Mouse (Mus musculus) CH12.LX (cell line): Measurements from ENCODE around the gene Mettl27.

Experiments
- CHD1 ChIP-seq: IDR thresholded peaks from 2 replicates; pipeline ENCODE4 v1.6.1; 2012; ENCODE audit warnings: low read depth, low read length, improper control_type of control experiment, inconsistent platforms
- CTCF ChIP-seq, 2 experiments: IDR thresholded peaks in 1 of 2; conservative IDR thresholded peaks in 1 of 2; 2 replicates each; pipeline ENCODE4 v1.5.1; 2011 to 2012; ENCODE audit warnings: low read depth in 2 of 2, low read length in 2 of 2, improper control_type of control experiment in 1 of 2, inconsistent platforms in 1 of 2, mild to moderate bottlenecking in 1 of 2, moderate library complexity in 1 of 2
- E2F4 ChIP-seq: IDR thresholded peaks from 2 replicates; pipeline ENCODE4 v1.6.1; 2011; ENCODE audit warnings: low read depth, low read length, improper control_type of control experiment; ENCODE audit not compliant: insufficient replicate concordance
- EP300 ChIP-seq: IDR thresholded peaks from 2 replicates; pipeline ENCODE4 v1.6.1; 2011; ENCODE audit warnings: low read length, improper control_type of control experiment
- HCFC1 ChIP-seq: IDR thresholded peaks from 2 replicates; pipeline ENCODE4 v1.6.1; 2012; ENCODE audit warnings: low read depth, mild to moderate bottlenecking, inconsistent platforms, low read length, improper control_type of control experiment
- MAFK ChIP-seq: IDR thresholded peaks from 2 replicates; pipeline ENCODE4 v1.6.1; 2011; ENCODE audit warnings: low read length, improper control_type of control experiment; ENCODE audit not compliant: insufficient replicate concordance
- MEF2A ChIP-seq: IDR thresholded peaks from 2 replicates; pipeline ENCODE4 v1.6.1; 2014; ENCODE audit warnings: low read depth, mild to moderate bottlenecking, inconsistent platforms, low read length, improper control_type of control experiment, borderline replicate concordance
- NRF1 ChIP-seq: IDR thresholded peaks from 2 replicates; pipeline ENCODE4 v1.6.1; 2014; ENCODE audit warnings: low read depth, mild to moderate bottlenecking, inconsistent platforms, low read length, improper control_type of control experiment, moderate library complexity
- PAX5 ChIP-seq: IDR thresholded peaks from 2 replicates; pipeline ENCODE4 v1.6.1; 2012; ENCODE audit warnings: low read length, inconsistent platforms, mixed read lengths
- POLR2A ChIP-seq: IDR thresholded peaks from 2 replicates; pipeline ENCODE4 v1.6.1; 2011; ENCODE audit warnings: low read depth, mild to moderate bottlenecking, improper control_type of control experiment, low read length
- RCOR1 ChIP-seq: conservative IDR thresholded peaks from 2 replicates; pipeline ENCODE4 v1.6.1; 2012; ENCODE audit warnings: low read depth, mild to moderate bottlenecking, inconsistent platforms, low read length, improper control_type of control experiment
- UBTF ChIP-seq: IDR thresholded peaks from 2 replicates; pipeline ENCODE4 v1.6.1; 2012; ENCODE audit warnings: low read depth, mild to moderate bottlenecking, inconsistent platforms, low read length, improper control_type of control experiment, moderate library complexity
- USF2 ChIP-seq: conservative IDR thresholded peaks from 2 replicates; pipeline ENCODE4 v1.6.1; 2011; ENCODE audit warnings: low read depth, low read length, improper control_type of control experiment

DNA sequence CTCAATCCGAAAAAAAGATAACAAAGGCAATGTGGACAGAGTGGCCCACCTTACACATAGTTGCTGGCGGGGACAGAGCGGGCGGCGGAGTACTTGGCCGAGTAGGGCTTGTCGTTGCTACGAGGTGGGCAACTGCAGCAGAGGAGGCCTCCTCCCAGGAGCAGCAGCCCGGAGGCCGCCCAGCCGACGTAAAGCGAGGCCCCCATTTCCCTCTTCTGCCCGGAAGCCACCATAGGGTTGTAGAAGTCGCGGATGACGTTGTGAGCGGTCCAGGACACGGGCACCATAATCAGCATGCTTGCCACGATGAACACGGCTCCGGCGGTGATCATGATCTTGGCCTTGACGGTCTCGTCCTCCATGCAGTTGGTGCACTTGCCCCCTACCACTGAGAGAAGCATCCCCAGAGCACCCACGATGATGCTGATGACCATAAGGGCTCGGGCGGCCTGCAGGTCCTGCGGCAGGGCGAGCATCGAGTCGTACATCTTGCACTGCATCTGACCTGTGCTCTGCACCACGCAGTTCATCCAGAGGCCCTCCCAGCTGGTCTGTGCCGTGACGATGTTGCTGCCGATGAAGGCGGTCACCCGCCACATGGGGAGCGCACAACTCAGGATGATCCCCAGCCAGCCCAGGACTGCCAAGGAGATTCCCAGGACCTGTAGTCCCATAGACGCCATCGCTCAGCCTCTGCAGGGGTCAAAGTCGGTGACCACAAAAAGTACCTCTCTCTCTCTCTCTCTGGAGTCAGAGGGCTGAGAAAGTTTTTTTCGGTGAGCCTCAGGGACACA is 14.1 kb downstream of the Mettl27 start:
- TF ChIP-seq POLR2A (no peak), PAX5 (no peak), CTCF (conservative IDR thresholded peaks at IDR 0.05 in 1 of 2, IDR thresholded peaks at IDR 0.05 in 1 of 2; ENCODE audit: low read depth in 2 of 2, low read length in 2 of 2) (no peak), E2F4 (no peak), MEF2A (no peak), RCOR1 (no peak), CHD1 (no peak), USF2 (no peak), HCFC1 (no peak), EP300 (no peak), UBTF (no peak), MAFK (no peak), NRF1 (no peak)
